Mouse (Mus musculus): ENCODE data around the gene Ces4a.

DNA sequence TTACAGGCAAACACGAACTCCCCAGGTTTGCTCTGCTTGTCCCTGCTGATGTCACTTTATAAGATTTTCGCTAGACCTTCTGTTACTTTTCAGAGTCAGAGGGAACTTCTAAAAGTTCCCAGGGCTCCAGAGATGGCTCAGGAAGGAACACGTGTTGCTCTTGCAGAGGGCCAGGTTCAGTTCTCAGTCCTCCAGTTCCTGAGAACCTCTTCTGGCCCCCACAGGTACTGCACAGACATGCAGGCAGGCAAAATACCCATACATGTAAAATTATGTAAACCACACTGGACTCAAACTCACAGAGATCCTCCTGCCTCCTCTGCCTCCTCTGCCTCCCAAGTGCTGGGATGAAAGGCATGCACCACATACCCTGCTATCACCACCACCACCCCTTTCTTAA lies 26.5 kb downstream of the Ces4a start:
- TF ChIP-seq POLR2A (IDR thresholded peaks at IDR 0.05; ENCODE audit: insufficient read depth, low read depth, low read length) (no peak), CTCF (IDR thresholded peaks at IDR 0.05; ENCODE audit: insufficient read depth, low read depth, low read length) (no peak)

Data from olfactory bulb, adult 2 months (tissue).